Mouse (Mus musculus) heart, adult 9 months (tissue): ENCODE data around the gene Picalm.
"Not testable (repeated sequence)": the region's sequence is repeated elsewhere in the genome, so short reads cannot be mapped to it uniquely, and the experiment has no call there.

Source experiments
- DNase-seq, 2 experiments: peaks; one replicate each; pipeline ENCODE4 v3.0.0; 2022; ENCODE audit warnings: low spot score in 2 of 2

Gene Picalm

DNA sequence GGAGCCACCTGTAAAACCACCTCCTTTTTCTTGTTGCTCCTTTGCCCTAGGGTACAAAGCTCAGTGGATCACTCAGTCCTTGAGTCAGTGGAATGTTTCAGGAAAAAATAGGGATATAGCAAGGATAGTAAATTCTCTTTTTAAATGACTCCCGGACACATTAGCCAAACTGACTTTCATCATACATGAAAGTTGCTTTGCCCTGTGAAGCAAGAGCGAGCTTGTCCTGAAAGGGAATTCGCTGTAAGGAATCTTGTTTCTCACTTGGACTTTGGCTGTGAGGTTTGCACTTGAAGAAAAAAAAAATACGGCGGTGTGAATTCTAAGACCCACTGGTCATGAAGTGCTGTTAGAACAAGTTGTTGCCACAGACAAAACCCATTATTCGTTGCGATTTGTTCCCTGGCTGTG lies 1.8 kb downstream of the Picalm start:
- peak; percentile 22 to 35 for DNase-seq

DNA sequence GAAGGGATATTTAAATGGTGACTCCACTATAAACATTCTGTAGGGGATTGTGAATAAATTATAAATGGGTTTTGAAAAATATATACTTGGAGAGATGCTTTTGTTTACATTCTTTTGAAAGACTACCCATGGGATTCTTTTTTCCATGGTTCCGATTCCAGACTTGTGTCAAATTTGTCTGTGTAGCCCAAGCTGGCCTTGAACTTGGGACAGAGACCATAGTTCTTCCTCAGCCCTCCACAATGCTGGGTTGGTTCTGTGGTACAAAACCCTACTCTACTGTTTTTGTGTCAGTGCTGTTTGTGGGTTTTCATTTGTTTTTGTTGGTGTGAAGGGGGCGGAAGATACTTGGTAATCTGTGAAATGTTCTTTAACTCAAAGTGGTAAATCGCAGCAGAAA lies 2.3 kb downstream of the Picalm start:
- DNase-seq: no peak

DNA sequence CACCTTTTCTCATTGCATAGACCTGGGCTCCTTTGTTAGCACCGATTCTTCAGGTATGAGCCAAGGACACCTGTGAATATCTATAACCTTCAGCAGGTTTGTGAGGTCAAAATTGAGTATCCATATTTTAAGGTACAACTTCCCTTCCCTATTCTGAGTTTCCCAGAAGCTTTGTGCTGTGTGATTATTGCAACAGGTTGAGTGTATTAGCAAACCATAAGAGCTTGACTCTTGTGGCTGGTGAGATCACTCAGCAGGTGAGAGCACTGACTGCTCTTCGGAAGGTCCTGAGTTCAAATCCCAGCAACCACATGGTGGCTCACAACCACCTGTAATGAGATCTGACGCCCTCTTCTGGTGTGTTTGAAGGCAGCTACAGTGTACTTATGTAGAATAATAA lies 6.7 kb downstream of the Picalm start:
- no peak for DNase-seq

DNA sequence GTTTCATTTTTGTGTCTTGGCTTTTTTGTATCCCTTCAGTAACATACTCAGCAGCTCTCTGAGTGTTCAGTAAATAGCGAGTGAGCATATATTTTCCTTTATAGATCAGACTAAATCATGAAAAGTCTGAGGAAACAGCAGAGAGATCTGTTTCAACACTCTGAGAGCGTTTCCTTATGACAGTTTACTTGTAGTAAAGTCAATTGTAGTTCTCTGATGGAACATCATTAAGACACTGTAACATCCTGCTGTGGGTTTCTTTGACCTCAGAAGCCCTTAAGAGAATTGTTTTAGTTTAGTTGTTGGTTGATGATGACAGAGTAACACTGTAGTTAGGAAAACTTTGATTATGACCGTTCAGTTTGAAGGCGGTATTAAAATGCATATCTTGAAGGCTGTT lies 8.3 kb downstream of the Picalm start:
- no peak for DNase-seq

DNA sequence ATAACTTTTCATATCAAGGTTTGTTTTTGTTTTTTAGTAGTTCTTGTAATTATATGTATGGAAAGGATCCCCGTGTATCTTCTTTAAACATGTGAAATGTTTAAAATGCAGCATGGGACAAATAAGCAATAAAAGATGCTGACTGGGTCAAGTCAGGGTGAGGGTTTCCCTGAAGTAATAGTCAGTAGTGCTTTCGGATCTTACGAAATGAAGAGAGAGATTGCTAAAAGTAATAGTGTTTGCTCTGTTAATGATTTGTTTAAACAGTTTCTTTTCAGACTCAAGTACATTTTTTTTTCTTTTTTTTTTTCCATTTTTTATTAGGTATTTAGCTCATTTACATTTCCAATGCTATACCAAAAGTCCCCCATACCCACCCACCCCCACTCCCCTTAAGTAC lies 10.3 kb downstream of the Picalm start:
- no peak for DNase-seq

DNA sequence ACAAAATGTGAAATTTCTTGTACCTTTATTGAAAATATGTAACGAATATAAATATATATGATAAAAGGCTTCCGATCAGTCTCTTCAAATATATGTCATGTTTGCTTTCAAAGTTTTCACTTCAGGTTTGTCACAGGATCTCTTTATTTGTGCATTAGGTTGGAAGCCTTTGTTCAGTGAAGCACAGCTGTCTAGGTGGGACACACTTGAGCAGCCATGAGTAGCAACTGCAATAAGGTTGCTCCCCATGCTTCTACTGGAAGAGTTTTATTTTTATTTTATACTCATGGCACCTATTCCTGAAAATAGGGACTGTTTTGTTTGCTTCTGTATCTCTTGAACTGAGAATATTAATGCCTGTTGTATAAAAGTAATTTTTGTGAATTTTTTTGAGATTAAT lies 14.3 kb downstream of the Picalm start:
- DNase-seq: no peak

DNA sequence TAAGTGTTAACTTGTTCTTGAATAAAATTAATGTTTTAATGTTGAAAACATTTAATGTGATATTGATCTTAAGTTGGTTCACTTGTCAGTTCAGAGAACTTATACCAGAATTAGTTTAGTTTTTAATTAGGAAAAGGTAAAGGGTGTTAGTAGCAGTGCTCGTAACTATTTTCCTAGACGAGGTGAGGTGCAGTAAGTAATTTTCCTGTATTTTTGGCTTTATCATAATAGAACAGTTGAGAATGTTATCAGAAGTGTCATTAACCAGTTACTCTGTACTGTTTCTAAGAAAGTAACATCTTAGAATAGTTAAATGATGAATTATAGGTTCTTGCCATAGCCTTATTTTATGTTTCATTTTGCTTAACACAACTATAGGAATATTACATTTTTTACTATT lies 15.0 kb downstream of the Picalm start:
- no peak for DNase-seq

DNA sequence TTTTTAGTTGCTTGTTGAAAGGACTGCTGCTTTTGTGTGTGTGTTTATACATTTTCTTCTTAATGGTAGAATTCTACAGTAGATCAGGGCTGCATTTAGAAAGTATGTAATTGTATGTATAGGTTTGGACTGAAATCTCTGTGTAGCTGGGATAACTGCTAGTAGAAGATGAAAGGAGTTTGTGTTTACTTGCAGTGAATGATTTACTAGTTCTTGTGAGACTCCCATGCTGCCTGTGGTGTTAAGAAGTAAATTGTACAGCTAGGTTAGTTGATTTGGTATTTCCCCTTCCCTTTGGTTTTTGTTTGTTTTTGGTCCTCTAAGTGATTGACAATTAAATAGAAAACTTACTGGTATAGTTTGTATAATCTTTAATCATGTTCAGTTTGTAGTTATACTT lies 15.4 kb downstream of the Picalm start:
- DNase-seq: no peak

DNA sequence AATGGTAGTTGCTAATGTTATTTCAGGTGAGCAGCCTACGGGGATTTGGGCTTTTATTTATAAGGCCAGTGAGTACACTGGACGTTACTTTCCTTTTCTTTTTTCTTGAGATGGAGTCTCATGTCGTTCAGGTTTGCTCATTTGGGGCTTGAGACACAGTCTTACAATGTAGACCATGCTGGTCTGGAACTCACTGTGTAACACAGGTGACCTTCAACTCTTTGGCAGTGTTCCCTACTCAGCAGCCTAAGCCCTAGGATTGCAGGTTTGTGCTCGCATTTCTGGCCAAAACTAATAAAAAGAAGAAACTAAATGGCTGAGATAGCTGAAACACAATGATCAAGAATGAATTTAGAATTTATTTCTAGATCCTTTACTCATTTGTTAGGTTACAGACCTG lies 15.9 kb downstream of the Picalm start:
- no peak for DNase-seq

DNA sequence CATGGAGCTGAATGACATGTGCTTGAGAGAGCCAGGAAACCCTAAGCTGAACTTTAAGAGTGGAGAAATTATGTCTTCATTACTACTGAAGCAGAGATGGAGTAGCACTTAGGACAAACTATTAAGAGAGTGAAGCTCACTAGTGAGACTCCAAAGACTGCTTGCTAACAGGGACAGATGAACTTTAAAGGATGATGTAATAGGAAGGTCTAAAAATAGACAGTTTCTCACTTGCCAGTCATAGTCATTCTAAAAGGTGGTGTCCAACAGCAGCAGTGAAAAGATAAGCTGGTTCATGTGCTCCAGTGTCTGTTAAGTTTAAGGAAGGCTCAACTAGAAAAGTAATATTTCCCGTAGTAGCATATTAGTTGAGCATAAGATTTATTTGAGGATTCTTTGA lies 16.3 kb downstream of the Picalm start:
- DNase-seq: peak; percentile 46 to 63

DNA sequence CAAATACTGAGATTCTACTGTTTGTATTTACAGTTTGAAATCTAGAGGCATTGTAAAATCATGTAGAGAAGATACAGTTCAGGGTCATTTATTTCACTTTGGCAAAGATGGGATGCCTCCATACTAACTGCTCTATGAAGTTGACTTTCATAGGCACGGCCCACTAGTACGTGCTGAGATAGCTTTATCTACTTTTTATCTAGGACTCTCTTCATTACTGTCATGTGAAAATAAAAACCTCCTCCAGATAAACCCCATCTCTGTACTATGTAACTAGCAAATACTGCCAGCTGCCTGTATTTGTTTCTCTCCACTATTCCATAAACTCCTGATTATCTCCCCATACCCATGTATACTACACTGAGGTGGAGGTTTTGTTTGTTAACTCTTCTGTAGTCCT lies 18.0 kb downstream of the Picalm start:
- DNase-seq: no peak

DNA sequence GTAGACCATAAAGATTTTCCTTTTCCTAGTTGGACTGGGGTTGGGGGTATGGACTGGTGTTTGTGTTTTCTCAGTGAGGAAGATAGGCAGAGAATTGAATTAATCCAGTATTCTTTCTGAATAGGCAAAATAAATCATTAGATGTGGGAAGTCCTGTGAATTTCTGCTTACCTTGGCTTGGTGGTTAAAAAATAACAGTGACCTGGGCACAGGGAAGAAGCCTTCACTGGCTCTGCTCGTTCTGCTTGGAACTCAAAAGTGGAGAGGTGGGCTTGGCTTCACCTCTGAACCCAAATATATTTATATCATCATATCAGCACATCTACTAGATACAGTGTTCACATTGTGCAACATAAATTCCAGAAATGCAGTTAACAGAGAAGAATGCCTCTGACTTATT lies 18.5 kb downstream of the Picalm start:
- DNase-seq: no peak

DNA sequence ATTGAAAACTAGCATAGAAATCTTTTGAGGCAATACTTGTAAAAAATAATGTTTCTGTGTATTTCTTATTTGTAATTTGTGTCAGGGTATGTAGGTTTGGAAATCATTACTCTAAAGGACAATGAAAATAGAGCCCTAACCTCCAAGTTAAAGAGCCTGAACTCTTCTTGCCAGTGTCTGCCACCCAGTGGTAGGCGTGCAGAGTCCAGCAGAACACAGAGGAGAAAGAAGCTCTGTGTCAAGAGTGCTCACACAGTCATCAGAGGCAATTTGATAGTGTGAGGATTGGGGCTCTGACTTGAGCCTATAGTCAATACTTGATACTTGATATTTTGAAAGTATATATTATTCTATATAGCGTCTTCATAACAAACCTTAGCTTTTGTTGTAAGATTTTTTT lies 20.3 kb downstream of the Picalm start:
- DNase-seq: peak; percentile 32 to 58

DNA sequence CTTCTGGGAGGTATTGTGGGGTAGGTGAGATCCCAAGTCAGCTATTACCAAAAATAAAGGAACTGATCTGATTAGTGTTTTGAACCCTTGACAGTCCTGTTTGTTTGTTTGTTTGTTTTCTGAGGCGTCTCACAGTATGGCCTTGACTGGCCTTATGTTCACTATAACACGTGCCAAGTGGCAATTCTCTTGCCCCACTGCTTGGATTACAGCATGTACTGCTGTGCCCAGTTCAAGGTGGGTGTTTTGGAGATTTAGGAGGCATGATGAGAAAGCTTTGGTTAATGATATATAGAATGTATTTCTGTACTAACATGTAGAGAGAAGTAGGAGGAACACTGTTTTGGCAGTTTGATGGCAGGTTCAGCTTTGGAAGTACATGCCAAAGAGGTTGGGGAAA lies 28.0 kb downstream of the Picalm start:
- no peak for DNase-seq

DNA sequence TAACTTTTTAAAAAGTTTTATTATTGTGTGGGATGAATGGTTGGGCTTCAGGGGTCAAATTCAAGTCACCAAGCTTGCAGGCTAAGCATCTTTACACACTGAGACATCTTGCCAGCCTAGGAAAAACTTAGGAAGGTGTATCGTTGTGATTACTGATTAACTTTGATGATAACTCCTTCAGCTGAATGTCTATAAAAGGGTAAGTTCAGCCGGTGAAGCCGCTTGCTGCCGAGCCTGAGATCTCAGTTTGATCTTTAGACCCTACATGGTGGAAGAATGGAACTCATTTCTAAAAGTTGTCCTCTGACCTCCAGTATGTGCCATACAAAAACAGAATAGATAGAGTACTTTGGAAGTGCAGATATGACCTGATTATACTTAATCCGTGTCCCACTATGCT lies 30.6 kb downstream of the Picalm start:
- DNase-seq: no peak

DNA sequence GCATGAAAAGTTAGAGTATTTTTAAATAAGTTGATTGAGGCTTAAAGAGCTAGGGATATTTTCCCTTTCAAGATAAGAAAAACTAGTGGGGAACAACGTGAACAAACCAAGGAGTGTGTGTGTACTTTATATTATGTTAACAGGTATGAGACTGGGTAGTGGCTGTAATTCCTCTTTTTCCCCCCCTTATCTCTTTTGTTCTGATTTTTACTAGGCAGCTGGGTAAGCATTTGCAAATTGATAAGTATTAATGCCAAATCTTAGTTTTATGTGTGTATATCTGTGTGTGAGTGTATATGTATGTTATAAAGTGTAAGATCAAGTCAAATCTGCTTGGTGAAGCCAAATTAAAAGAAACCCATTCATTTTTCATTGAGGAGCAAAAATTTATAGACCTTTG lies 34.3 kb downstream of the Picalm start:
- DNase-seq: no peak

DNA sequence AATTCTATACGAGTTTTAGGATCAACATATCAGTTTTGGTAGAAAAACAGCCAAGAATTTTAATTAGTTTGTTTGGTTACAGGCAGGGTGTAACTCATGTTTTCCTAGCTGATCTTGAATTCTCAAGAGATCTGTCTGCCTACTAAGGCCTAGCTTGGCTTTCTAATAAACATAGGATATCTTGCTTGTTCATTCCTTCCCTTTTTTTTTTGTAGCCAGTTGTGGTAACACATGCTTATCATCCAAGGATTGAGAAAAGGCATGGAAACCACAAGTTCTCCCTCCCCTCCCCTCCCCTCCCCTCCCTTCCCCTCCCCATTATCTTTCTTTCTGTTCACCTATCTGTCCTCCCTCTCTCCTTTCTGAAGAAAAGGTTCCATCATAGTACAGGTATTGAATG lies 36.0 kb downstream of the Picalm start:
- no peak for DNase-seq

DNA sequence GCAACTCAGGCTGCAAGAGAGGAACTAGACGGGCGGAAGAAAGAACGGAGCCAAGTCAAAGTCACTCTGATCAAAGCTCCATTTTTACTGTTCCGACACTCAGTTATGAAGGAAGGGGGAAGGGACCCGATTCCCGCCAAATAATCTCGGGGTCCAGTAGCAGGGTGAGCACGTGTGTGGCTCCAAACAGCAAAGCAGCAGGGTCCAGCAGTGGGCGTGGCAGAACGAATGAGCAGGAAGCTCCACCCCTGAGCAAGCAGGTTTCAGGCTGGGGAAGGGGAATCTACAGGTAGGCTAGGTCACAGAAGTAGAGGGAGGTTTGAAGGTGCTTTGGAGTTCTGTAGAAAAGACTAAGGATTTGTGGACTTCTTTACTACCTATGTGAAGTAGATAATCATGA lies 37.8 kb downstream of the Picalm start:
- DNase-seq: not testable (repeated sequence)

DNA sequence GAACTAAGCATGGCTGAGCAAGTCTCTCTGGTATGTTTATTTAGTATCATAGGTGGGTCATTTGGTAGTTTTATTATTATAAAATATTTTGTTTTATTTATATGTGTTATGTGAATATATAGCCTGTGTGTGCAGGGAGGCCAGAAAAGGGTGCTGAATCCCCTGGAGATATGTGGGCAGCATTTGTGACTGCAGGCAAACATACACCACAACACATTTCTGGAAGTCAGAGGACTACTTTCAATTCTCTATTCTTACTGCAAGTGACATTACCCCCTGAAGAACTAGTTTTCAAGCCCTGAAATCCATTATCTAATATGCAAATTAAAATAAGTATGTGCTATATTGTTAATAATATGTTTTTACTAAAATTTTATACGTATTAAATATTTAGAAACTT lies 43.8 kb downstream of the Picalm start:
- no peak for DNase-seq

DNA sequence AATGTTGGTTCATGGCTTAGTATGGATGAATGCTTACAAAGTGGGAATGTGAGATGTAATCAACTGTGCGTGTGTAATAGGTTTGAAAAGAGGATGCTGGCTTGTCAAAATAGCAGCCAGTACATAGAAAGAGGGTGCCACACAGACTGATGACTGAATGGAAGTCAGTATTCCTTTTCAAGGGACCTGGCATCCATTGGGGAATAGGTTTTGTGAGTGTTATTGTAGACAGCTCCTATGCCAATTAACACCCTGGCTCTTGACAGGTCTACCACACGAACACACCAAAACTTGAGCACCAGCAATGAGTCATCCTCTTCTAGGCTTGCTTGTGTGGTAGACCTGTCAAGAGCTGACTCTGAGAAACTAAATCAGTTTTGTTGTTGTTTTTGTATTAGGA lies 45.6 kb downstream of the Picalm start:
- DNase-seq: no peak

DNA sequence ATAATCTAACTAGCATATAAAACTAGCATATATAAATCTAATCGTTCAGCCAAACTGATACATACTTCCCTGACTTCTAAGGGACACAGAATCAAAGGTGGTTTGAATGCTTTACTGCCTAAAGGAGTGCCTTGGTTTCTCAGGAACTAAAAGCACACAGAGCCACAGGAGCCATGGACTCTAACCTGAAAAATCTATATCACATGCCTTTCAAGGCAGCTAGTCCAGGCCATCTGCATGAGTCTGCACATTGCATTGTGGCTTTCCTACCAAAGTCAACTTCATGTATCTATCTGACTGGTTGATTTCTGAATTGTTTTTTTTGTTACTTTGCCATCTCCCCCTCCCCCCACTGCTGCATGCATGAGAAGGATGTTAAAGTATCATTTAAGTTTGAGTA lies 50.6 kb downstream of the Picalm start:
- no peak for DNase-seq

DNA sequence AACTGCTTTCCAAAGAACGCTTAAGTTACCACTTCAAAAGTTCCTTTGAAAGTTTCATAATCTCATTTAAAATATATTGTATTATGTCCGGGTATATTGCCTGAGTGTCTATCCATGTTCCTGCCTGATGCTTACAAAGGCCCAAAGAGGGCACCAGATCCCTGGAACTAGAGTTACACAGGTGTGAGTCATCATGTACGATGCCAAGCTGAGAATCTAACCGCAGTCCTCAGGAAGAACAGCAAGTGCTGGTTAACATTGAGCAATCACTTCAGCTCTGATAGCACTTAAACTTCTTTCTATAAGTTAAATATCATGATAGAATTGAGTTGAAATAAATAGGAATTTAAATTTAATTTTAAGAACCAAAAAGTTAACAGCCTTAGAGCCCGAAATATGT lies 70.2 kb downstream of the Picalm start:
- DNase-seq: no peak

DNA sequence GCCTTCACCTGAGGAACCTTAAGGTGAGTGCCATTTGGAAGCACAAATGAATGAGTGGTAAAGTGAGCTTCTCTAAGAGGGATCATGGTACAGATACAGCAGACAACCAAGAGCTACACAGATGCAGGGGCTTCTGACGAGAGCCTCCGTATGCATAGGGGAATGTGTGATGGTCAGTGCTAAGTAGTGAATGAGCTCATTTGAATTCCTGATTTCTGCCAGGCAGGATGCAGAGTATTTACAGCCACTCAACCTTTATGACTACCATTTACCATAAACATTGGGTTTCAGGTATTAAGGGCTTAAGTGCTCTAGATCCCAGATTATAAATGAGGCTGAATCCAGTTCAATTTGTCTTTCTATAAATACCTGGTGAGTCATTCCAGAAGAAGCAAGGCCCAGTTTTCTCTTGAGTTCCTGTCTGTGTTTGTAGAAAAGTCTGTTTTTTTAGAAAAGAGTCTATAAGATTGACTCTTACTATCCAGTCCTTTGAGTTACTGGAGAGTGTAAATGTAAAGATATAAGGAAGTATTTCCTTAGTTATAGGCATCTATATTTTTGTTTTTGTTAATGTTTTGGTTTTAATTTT lies 72.0 kb downstream of the Picalm start:
- no peak for DNase-seq

DNA sequence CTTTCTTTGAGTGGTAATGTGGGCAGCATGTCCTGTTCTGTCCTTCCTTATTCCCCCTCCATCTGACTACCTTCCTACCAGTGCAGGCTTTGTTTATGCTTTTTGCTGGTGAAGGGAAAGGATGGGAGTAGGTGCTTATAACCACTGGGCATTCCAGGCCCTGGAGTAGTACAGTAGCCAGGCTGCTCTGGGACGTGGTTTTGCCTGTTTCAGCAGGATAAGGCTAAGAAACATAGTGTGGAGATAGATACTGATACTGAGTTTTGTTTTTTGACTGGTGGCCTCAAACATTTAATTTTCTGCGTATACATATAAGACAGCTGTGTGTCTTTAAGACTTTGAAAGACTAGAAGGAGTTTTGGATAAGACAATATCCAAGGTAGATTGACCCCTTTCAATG lies 73.9 kb downstream of the Picalm start:
- DNase-seq: no peak

DNA sequence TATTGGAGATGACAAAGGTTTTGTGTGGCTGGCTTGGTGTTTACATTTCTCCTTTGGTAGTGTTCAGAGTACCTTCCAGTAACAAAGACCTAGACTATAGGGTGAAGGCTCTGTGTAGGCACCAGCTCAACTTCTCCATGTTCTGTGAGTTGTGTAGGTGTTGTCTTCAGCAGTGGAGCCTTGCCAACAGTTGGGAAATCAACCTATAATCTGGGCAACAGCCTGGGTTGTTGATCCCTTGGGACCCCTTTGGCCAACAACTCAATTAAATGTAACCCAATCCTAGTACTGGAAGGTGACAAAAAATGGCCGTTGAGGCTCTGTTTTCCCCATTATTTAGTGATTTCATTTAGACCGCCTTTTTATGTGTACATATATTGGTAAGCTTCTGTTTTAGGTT lies 80.1 kb downstream of the Picalm start:
- no peak for DNase-seq
